Mouse (Mus musculus): ENCODE data around the gene Rpap1.
"Not testable (repeated sequence)": the region's sequence is repeated elsewhere in the genome, so short reads cannot be mapped to it uniquely, and the experiment has no call there.

The Rpap1 gene

GRCm38 (mm10) chr2:119737124-119737523, 50.2 kb downstream of the Rpap1 start:
- no peak for DNase-seq (ENCODE audit: low spot score)

- DNase-seq (ENCODE audit: low spot score) = no peak
These were observed 56.6 kb downstream of the Rpap1 start for GRCm38 (mm10) chr2:119730735-119731134.

DNA sequence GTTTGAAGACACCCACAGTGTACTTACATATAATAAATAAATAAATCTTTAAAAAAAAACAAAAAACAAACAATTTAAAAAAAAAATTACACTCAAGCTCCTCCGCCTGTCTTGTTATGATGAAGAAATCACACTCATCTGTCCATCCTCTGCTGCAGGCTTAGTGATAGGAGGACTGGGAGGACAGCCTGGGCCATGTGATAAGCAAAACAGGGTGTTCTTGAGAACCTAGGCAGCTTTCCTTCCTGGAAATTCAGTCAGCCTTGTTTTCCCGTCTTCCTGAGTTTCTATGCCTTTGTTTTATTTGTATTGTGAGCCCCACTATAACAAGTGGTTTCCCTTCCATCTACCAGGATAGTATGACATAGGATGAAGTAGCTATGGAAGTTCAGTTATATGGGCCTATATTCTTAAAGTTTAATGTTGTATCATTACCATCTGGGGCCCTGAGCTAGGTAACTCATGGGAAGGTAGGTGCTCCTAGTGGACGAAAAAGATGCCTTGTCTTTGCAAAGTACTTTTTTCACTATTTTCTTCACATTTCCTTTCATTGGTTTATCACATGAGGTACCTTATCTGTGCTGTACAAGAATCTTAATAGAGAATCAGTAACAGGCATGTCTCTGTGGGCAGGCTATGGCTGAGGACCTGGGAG, 59.4 kb downstream of the Rpap1 start:
- no peak for DNase-seq (ENCODE audit: low spot score)

DNA sequence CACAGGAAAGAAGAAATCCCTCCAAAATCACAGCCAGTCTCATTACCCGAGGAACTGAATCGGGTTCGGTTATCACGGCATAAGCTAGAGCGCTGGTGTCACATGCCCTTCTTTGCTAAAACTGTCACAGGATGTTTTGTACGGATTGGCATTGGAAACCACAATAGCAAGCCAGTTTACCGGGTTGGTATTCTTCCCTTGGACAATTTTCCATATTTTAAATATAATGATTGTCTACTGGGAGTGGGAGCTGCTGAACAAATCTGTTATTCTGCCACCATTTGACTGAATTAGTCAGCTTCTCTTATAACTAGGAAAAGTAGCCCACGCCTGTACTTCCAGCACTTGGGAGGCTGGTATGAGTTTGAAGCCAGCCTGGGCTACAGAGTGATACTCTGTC, 66.3 kb downstream of the Rpap1 start:
- DNase-seq (ENCODE audit: low spot score) = peak; percentile 53

GRCm38 (mm10) chr2:119715868-119716267, 71.5 kb downstream of the Rpap1 start:
- DNase-seq (ENCODE audit: low spot score) = not testable (repeated sequence)
